Mouse (Mus musculus) cerebellum, postnatal 25 days (tissue): ENCODE results near the gene Dzip1l.
"Not testable (repeated sequence)": the region's sequence is repeated elsewhere in the genome, so short reads cannot be mapped to it uniquely, and the experiment has no call there.

Experiments
- DNase-seq, 2 experiments: peaks; one replicate each; pipeline ENCODE4 v3.0.0; 2021; ENCODE audit warnings: mixed read lengths in 2 of 2

Dzip1l gene

DNA sequence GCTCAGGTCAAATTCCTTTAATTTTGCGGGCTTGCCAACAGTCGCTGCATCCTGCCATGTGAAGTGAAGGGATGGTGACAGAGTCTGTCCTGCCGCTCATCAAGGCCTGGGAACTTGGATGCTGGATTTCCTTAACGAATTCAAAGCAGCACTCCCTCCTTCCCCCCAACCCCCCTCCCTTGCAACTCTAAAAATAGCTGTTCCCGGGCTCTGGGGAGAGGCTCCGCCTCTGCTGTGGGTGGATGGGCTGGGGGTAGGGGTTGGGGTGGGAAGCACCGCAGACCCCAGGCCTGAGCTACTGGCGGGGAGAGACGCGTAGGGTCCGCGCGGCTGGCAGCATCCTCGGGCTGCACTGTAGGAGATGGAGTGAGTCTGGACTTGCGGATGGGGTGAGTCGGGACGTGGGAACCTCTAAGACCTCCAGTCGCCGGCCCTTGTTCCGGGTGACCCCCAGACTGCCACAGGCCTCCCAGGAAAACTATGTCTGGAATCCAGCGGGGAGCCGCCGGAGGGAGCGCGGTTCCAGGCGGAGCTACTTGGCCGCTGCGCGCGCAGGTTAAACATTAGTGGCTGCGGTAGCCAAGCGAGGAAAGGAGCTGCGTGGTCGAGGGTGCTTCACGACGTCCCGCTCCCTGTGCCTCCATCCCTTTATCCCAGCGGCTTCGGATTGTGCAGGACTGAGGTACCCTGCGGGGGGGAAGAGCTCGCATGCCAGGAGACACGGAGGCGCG, at the start of gene Dzip1l:
Gene Dzip1l (plus strand): TSS at position 216 of the 731 bp plus-strand sequence.
- DNase-seq = peak; percentile 77 to 80

GRCm38 (mm10) chr9:99580655-99581054, 48.6 kb upstream of the Dzip1l start:
- DNase-seq = peak; percentile 16 to 45

DNA sequence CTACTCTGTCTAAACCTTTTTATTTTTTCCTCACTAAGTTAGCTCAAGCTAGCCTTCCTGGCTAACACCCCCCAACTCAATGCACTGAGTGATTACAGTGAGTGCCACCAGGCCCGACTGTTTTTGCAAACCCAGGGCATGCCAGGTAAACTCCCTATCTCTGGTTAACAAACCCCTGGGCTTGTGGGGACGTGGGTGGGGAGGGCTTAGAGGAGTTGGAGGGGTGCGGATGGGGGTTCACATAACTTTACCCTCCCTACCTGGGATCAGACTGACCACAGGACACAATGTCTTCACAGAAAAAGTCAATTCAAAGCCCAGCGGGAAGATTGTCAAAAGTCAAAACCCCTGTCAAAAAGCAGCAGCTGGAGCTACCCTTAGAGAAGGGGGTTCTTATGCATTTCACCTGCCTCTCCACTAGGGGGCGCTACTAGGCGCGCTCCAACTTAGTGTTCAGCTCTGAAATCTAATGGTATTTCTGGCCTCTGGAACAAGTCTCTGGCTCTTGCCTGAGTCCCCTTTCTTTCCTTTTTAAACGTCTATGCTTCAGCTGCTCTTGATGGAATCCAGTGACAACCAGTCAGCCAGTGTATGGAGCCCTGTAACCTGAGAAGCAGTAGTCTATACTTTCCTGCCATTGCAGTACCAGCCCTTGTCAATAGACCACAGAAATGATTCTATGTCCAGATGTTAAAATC, 41.6 kb upstream of the Dzip1l start:
- peak; percentile 54 to 70 for DNase-seq

GRCm38 (mm10) chr9:99591144-99591543, 38.2 kb upstream of the Dzip1l start:
- DNase-seq = no peak

DNA sequence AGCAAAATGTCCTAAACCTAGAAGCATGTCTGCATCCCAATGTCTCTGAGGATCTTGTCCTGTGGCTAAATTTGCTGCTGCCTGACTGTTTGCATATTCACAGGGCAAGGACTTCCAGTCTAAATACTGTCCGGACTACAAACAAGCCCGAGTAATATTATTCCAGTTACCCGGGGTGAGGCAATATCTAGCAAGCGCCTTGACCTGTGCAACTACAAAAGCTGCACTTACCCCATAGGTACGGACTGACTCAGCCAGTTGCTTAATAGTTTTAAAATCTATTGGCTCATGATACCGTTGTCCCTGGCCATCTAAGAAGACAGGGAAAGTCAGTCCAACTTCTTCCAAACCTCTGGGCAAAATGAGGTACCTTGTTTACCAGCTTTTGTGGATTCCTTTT, 30.2 kb upstream of the Dzip1l start:
- not testable (repeated sequence) for DNase-seq

DNA sequence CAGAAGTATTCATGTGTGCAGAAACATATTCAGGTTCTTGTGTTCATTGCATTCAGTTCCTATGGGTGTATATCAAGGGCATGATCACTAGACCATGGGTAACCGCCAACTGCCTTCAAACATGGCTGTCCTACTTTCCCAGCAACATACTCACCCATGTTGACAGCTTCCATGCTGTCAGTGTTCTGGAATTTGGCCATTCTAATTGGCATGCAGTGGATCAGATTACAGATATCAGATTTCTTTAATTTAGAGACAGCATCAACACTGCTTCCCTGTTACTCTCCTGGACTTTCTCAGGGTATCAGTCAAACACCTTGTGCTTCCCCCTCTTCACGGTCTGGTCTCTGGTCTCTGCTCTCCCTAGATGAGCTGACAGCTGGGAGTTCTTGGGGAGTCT, 25.7 kb upstream of the Dzip1l start:
- DNase-seq = no peak

GRCm38 (mm10) chr9:99612202-99612601, 17.1 kb upstream of the Dzip1l start, which contains the start of gene A4gnt:
Gene A4gnt (plus strand): TSS chr9:99612502.
- DNase-seq = no peak

DNA sequence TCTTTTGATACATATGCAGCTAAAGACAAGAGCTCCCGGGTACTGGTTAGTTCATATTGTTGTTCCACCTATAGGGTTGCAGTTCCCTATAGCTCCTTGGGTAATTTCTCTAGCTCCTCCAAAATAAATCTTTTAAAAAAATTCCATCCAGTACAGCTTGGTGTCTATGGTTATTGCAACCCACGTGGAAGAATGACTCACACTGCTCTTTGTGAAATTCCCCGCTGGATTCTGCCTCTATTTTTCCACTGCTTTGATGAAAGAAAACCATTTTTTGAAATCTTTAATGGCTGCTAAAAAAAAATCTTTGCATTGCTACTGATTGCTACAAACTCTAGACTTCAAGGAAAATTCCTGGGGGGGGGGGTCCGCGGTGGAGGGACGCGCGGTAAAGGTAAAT, 9.6 kb upstream of the Dzip1l start:
- DNase-seq = no peak

DNA sequence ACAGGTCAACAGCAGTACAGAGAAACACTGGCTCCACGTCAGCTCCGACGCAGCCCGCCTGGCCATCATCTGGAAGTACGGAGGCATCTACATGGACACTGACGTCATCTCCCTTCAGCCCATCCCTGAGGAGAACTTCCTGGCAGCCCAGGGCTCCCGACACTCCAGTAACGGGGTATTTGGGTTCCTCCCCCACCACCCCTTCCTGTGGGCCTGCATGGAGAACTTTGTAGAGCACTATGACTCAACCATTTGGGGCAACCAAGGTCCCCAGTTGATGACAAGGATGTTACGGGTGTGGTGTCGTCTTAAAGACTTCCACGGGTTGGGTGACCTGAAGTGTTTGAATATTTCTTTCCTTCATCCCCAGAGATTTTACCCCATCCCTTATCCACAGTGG, 9.1 kb upstream of the Dzip1l start:
- DNase-seq = no peak

- DNase-seq = no peak
Measured at GRCm38 (mm10) chr9:99622034-99622433, 7.3 kb upstream of the Dzip1l start.

DNA sequence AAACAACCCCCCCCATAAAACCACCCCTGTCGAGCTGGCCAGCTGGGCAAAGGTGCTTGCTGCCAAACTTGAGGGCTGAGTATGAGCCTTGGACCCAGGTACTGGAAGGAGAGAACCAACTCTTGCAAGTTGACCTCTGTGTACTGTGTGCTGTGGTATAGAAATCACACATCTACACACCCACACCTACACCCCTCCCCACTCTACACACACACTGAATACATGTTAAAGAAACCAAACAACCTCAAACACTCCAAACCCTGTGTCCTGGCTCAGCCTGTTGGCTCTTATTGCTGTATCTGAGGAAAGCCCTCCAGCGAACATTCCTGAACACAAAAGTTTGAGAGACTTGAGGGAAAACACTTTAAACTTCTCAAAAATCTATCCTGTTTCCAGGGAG, 6.3 kb upstream of the Dzip1l start:
- DNase-seq = no peak

GRCm38 (mm10) chr9:99624117-99624516, 5.2 kb upstream of the Dzip1l start:
- no peak for DNase-seq

DNA sequence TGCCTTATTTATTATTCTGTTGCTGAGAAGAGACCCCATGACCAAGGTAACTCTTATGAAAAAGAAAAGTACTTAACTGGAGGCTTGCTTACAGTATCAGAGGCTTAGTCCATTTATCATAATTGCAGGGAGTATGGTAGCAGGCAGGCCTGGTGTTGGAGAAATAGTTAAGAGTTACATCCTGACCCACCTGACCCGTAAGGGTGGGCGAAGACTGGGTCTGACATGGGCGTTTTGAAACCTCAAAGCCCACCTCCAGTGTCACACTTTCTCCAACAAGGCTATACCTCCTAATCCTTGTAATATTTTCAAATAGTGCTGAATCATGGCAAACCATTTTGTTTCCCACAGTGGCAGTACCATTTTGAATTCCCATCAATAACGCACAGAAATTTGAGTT, 715 bp upstream of the Dzip1l start:
- no peak for DNase-seq

- DNase-seq = peak; percentile 38 to 50
Measured at GRCm38 (mm10) chr9:99630071-99630470, 775 bp downstream of the Dzip1l start.

- peak in 1 of 2 experiments; percentile 11 for DNase-seq
Measured at GRCm38 (mm10) chr9:99630528-99631125, 1.3 kb downstream of the Dzip1l start.

GRCm38 (mm10) chr9:99631781-99632180, 2.5 kb downstream of the Dzip1l start:
- DNase-seq = no peak

GRCm38 (mm10) chr9:99632264-99632663, 3.0 kb downstream of the Dzip1l start:
- peak in 1 of 2 experiments; percentile 9 for DNase-seq

GRCm38 (mm10) chr9:99636776-99637175, 7.5 kb downstream of the Dzip1l start:
- DNase-seq = no peak

DNA sequence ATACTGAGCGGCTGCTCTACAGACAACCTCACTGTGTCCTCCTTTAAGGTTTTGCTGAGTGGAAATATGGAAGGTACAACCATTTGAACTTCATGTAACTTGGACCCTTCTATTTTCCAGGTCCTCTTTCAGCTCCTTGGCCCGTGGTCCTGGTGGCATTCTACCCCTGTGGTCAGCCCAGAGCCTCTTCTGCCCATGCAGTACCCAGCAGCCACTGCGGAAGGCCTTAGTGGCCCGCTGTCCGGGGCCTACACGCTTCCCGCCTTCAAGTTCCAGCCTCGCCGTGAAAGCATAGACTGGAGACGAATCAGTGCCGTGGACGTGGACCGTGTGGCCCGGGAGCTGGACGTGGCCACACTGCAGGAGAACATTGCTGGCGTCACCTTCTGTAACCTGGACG, 7.9 kb downstream of the Dzip1l start:
- DNase-seq = no peak

DNA sequence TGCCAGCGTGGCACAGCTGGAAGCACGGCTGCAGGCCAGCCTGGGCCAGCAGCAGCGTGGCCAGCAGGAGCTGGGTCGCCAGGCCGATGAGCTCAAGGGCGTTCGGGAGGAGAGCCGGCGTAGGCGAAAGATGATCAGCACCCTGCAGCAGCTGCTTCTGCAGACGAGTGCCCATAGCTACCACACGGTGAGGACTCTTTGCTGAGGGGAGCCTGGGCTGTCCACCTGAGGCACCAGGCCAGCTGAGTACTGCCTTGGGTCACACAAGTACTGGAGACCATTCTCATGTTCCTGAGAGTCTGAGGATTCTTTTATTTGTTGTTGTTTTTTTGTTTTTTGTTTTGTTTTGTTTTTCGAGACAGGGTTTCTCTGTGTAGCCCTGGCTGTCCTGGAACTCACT, 8.4 kb downstream of the Dzip1l start:
- DNase-seq = no peak

DNA sequence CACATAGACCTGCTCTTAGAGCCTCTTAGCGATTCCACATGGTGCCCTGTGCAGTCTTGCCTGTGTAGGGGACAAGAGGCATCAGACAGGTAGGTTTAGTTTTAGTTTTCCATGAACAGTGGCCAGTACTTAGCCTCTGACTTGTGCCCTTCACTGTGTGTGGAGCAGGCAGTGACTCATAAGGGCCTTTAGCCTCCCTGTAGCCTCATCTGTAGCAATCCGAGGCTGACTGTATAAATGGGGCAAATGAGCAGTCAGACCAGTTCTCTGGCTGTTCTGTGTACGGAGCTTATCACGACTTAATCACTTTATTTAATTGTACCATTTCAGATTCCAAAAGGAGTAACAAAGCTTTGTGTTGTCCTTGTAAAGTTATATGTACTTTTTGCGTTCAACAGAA, 10.7 kb downstream of the Dzip1l start:
- no peak for DNase-seq

GRCm38 (mm10) chr9:99645416-99645815, 16.1 kb downstream of the Dzip1l start:
- no peak for DNase-seq

DNA sequence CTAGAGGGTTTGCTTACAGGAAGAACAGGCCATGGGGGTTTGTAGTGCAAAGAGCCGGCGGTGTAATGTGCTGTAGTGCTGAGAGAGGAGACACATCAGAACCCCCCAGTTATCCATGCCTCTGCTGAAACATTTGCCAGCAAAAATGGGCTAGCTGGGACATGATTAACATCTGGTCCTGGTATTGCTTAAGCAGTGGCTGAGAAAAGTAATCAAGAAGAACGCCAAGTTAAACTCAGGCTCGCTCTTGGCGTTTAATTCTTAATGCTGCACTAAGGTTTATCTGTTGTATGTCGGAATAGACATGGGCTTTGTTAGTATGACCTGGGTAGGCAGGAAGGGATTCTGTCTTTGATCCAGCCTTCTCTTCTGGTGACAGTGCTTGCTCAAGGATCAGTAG, 16.8 kb downstream of the Dzip1l start:
- DNase-seq = no peak

GRCm38 (mm10) chr9:99660756-99661155, 31.5 kb downstream of the Dzip1l start:
- DNase-seq = no peak
